Mouse (Mus musculus): ENCODE measurements around the gene Usp17lc. TPM values are rescaled to one million over a fixed set of nuclear protein-coding genes. Genes with fewer than 3 reads are reported as not detected.

Usp17lc gene
- polyA plus RNA-seq, 1 experiment, result 0.08 TPM

DNA sequence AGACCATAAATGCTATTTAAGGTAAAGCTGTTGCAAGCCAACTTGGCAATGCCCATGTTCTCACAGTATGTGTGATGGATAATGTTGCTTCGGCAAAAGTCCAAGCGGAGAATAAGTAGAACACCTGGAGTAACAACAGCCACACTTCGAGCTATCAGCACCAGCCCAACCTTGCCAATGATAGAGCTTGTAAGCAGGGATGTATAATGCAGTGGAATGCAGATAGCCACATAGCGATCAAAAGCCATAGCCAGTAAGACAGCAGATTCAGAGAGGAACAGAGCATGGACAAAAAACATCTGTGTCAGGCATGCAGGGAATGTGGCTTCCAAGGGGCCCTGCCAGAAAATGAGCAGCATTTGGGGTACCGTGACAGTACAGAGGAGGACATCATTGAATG is 45.7 kb downstream of the Usp17lc start:
- no peaks in the 10 kb centered on the region for H3K36me3 ChIP-seq (ENCODE audit: control insufficient read depth, insufficient read depth)
- H3K79me3 ChIP-seq (ENCODE audit: low read depth), result no peaks in the 10 kb centered on the region
- TF ChIP-seq CEBPB (IDR thresholded peaks at IDR 0.05; ENCODE audit: low read depth) (no peak), MYOD1 (IDR thresholded peaks at IDR 0.05; ENCODE audit: control insufficient read depth, insufficient read length, low read depth) (no peak), MYOG (IDR thresholded peaks at IDR 0.05; ENCODE audit: control insufficient read depth, extremely low read depth, insufficient read length) (no peak), FOSL1 (IDR thresholded peaks at IDR 0.05; ENCODE audit: insufficient read depth, low read length, poor library complexity, severe bottlenecking) (no peak), MAX (IDR thresholded peaks at IDR 0.05) (no peak), USF1 (IDR thresholded peaks at IDR 0.05; ENCODE audit: low read depth) (no peak), CTCF (IDR thresholded peaks at IDR 0.05; ENCODE audit: control insufficient read depth, insufficient read depth, insufficient read length) (no peak)
- no peaks in the 10 kb centered on the region for H3K79me2 ChIP-seq (ENCODE audit: control insufficient read depth, insufficient read depth)
- H3ac ChIP-seq (ENCODE audit: control insufficient read depth, insufficient read length, low read depth), result no peak overlapping the region
- no peaks in the 10 kb centered on the region for H3K27me3 ChIP-seq (ENCODE audit: control insufficient read depth, insufficient read depth, insufficient read length)
- H3K4me3 ChIP-seq (ENCODE audit: insufficient read depth, poor library complexity, severe bottlenecking), result no peak overlapping the region

Small RNAs within 50 kb of the gene (microRNA-seq; reads per million reads assigned to microRNA genes)
- gene Gm25774 (ENCODE audit: borderline microRNAs expressed), result not detected

Other genes with a start within 250 kb of the Usp17lc start
- gene Olfr591, start 236.7 kb upstream of the Usp17lc start, polyA plus RNA-seq (2012; fragmentation: generic; extraction: Trizol), result not detected
- gene Olfr592, start 230.3 kb upstream of the Usp17lc start, polyA plus RNA-seq (2012; fragmentation: generic; extraction: Trizol), result not detected
- gene Olfr593, start 203.2 kb upstream of the Usp17lc start, polyA plus RNA-seq (2012; fragmentation: generic; extraction: Trizol), result not detected
- gene Olfr594, start 198.1 kb upstream of the Usp17lc start, polyA plus RNA-seq (2012; fragmentation: generic; extraction: Trizol), result not detected
- gene Usp17ld, start 162.6 kb upstream of the Usp17lc start, polyA plus RNA-seq (2012; fragmentation: generic; extraction: Trizol), result not detected
- not detected for gene Olfr596, start 109.4 kb upstream of the Usp17lc start, polyA plus RNA-seq (2012; fragmentation: generic; extraction: Trizol)
- gene Olfr597, start 98.8 kb upstream of the Usp17lc start, polyA plus RNA-seq (2012; fragmentation: generic; extraction: Trizol), result not detected
- gene Olfr598, start 91.5 kb upstream of the Usp17lc start, polyA plus RNA-seq (2012; fragmentation: generic; extraction: Trizol), result not detected
- not detected for gene Olfr599, start 79.2 kb upstream of the Usp17lc start, polyA plus RNA-seq (2012; fragmentation: generic; extraction: Trizol)
- not detected for gene Olfr600, start 65.4 kb upstream of the Usp17lc start, polyA plus RNA-seq (2012; fragmentation: generic; extraction: Trizol)
- not detected for gene Olfr601, start 52.4 kb upstream of the Usp17lc start, polyA plus RNA-seq (2012; fragmentation: generic; extraction: Trizol)
- not detected for gene Olfr603, start 28.9 kb upstream of the Usp17lc start, polyA plus RNA-seq (2012; fragmentation: generic; extraction: Trizol)
- gene Olfr605, start 30.4 kb downstream of the Usp17lc start, polyA plus RNA-seq (2012; fragmentation: generic; extraction: Trizol), result not detected
- gene Olfr606, start 34.0 kb downstream of the Usp17lc start, polyA plus RNA-seq (2012; fragmentation: generic; extraction: Trizol), result not detected
- gene Olfr607, start 49.1 kb downstream of the Usp17lc start, polyA plus RNA-seq (2012; fragmentation: generic; extraction: Trizol), result not detected
- gene Olfr608, start 54.8 kb downstream of the Usp17lc start, polyA plus RNA-seq (2012; fragmentation: generic; extraction: Trizol), result not detected
- gene Olfr609, start 83.0 kb downstream of the Usp17lc start, polyA plus RNA-seq (2012; fragmentation: generic; extraction: Trizol), result not detected
- not detected for gene Olfr610, start 97.0 kb downstream of the Usp17lc start, polyA plus RNA-seq (2012; fragmentation: generic; extraction: Trizol)
- not detected for gene Olfr611, start 105.8 kb downstream of the Usp17lc start, polyA plus RNA-seq (2012; fragmentation: generic; extraction: Trizol)
- not detected for gene Olfr612, start 127.6 kb downstream of the Usp17lc start, polyA plus RNA-seq (2012; fragmentation: generic; extraction: Trizol)
- not detected for gene Olfr613, start 133.0 kb downstream of the Usp17lc start, polyA plus RNA-seq (2012; fragmentation: generic; extraction: Trizol)
- not detected for gene Olfr615, start 141.0 kb downstream of the Usp17lc start, polyA plus RNA-seq (2012; fragmentation: generic; extraction: Trizol)
- gene Olfr616, start 154.1 kb downstream of the Usp17lc start, polyA plus RNA-seq (2012; fragmentation: generic; extraction: Trizol), result not detected
- not detected for gene Olfr617, start 158.0 kb downstream of the Usp17lc start, polyA plus RNA-seq (2012; fragmentation: generic; extraction: Trizol)
- not detected for gene Olfr618, start 175.0 kb downstream of the Usp17lc start, polyA plus RNA-seq (2012; fragmentation: generic; extraction: Trizol)
- gene Olfr619, start 185.5 kb downstream of the Usp17lc start, polyA plus RNA-seq (2012; fragmentation: generic; extraction: Trizol), result not detected
- not detected for gene Olfr620, start 197.5 kb downstream of the Usp17lc start, polyA plus RNA-seq (2012; fragmentation: generic; extraction: Trizol)
- gene Olfr622, start 227.6 kb downstream of the Usp17lc start, polyA plus RNA-seq (2012; fragmentation: generic; extraction: Trizol), result not detected
- not detected for gene Olfr623, start 248.6 kb downstream of the Usp17lc start, polyA plus RNA-seq (2012; fragmentation: generic; extraction: Trizol)